Mouse (Mus musculus): Measurements from ENCODE around the gene Slc30a4. TPM values are rescaled to one million over a fixed set of nuclear protein-coding genes. Genes with fewer than 3 reads are reported as not detected.

Gene Slc30a4
- polyA plus RNA-seq (2015; fragmentation: Nextera tagmentation; extraction: Ambion mirVana), result 6.0 and 7.4 TPM in 2 replicates

DNA sequence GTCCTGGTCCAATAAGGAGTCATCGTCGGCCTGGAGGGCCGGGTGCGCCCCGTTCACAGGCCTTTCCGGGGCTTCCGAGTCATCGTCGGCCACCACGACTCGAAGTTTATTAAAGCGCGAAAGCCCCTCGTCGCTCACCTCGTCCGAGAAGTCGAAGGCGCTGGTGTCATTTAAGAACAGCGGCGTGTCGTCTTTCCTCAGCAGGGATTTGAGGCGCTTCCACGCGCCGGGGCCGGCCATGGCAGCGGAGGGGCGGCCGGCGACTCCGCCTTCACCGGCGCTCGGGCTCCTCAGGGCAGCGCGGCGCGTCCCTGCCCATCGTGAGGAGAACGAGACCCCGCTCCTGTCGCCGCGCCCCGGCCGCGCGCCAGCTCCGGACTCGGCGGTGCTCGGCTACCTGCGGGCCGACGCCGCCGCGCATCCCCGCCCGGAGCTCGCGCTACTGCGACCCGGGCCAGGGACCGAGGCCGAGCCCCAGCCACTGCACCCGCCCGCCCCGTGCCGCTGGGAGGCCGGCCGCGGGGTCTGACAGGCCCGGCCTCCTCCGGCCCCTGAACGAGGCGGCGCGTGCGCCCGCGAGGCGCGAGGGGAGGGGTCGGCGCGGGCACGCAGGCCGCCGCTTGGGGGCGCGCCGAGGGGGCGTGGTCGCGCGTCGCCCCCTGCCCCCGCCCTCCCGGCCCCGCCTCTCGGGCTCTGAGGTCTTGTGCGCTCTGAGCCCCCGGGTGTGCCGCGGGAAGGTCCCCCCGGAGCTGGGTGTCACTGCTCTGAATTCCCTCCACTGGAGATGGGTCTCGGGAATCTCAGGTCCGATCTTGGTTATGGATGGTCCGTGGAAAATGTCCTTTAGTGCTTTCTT is at the start of gene Slc30a4:
Slc30a4 (minus strand) TSS at position 483 of the 856 bp plus-strand sequence.
- Histone ChIP-seq H3K27me3 (no peaks in the 10 kb centered on the region), H3K9me3 (no peaks in the 10 kb centered on the region), H3K36me3 (no peaks in the 10 kb centered on the region), H3K4me2 (peak within 1 kb of the TSS; percentile 74), H3K4me1 (replicated peaks) (peaks cover 23% of the 10 kb centered on the region), H3K27ac (replicated peaks) (peak within 1 kb of the TSS; percentile 84), H3K4me3 (peak within 1 kb of the TSS; percentile 85), H3K9ac (peak within 1 kb of the TSS; percentile 80)
- WGBS, result under 1% methylated on average over 101 of the region's 111 CpGs
- peak; percentile 97 for ATAC-seq (ENCODE audit: low FRiP score, low read depth)

DNA sequence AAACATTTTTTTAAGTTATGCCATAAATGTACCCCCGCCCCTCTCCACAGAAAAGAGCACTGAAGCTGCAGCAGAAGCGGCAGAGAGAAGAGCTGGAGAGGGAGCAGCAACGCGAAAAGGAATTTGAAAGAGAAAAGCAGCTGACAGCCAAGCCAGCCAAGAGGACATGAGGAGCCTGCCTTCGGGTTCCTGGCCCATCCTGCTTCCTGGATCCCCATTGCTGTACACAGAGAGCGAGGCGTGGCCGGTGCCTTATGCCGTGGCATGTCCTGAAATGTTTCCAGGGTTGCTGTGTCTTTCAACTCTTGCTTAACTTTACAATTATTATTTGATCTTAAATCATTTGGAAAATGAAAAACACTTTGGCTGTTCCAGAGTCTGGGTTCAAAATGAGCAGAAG is 44.0 kb upstream of the Slc30a4 start:
- no peak for ATAC-seq (ENCODE audit: low FRiP score, low read depth)
- no peak overlapping the region for H3K4me3 ChIP-seq
- no peak overlapping the region for H3K27ac ChIP-seq (replicated peaks)
- H3K9me3 ChIP-seq, result no peaks in the 10 kb centered on the region
- H3K4me2 ChIP-seq, result no peak overlapping the region
- no peak overlapping the region for H3K9ac ChIP-seq
- WGBS, result 92% methylated on average over 9 of the region's 9 CpGs
- no peaks in the 10 kb centered on the region for H3K27me3 ChIP-seq
- no peaks in the 10 kb centered on the region for H3K4me1 ChIP-seq (replicated peaks)
- H3K36me3 ChIP-seq, result peaks cover 38% of the 10 kb centered on the region

DNA sequence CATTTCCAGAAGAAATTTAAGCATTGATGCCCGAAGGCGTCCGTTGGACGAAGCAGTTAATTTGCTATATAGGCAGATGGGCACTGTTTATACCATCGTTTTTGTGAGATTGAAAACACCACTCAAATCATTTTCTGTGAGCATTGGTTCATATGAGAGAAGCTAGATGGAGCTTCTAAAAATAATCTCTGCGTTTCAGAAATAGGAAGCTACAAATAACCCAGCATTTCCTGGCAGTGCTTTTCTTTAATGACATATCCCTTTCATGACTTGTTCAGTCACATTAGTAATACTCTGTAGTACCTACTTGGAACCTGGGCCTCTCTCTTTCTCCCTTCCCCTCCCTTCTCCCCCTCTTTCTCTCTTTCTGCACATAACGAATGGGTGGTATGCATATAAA is 36.6 kb upstream of the Slc30a4 start:
- Histone ChIP-seq H3K4me2 (peak overlapping the region; percentile 67), H3K4me1 (replicated peaks) (peaks cover 24% of the 10 kb centered on the region), H3K27ac (replicated peaks) (peak overlapping the region; percentile 97), H3K9me3 (no peaks in the 10 kb centered on the region), H3K27me3 (peaks cover 14% of the 10 kb centered on the region), H3K9ac (peak overlapping the region; percentile 95), H3K4me3 (peak overlapping the region; percentile 99), H3K36me3 (peaks cover 3% of the 10 kb centered on the region; the same call in 1 of the 2 replicates)
- no peak; the same call in 1 of the 2 replicates for ATAC-seq (ENCODE audit: low FRiP score, low read depth)
- 37% methylated on average over 7 of the region's 7 CpGs for WGBS

DNA sequence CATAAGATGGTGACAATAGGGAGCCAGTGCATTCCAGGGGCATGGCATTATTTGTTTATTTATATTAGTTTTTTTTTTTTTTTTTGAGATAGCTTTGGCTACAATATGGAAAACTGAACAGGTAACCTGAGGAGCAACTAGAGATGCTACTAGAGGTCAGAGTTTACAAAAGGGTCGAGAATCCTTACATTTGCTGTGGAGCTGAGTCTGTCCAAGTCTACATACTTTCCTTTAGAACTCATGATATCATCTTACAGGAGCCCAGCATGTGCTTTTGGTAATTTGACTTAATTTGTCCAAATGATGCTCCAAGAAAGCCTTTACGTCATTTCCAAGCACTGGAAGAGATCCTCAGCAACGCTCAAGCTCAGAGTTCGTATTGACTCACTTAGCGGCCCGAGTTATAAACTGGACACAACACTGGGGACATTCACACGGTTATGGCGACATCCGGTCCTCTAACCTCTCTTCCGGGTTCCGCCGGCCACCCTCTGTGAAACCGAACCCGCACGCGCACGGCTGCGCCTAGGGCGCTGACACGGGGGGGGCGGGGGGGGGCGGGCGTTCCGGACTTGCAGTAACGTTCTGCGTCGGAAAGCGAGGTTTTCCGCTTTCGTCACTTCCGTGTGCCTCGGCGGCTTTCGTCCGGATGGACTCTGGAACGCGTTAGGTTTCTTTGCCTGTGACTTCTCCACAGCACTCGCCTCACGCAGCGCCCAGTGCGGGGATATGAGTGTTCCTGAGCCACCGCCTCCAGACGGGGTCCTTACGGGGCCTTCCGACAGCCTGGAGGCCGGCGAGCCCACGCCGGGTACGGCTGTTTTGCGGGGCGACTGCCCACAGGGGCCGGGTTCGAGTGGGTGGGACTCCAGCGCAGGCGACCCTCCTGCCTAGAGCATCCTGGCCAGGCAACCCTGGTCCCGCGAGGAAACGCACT is 35.7 kb upstream of the Slc30a4 start, which contains the start of gene Bloc1s6:
Bloc1s6 (plus strand) TSS at position 610 of the 937 bp plus-strand sequence.
- peak within 1 kb of the TSS; percentile 95 for H3K9ac ChIP-seq

DNA sequence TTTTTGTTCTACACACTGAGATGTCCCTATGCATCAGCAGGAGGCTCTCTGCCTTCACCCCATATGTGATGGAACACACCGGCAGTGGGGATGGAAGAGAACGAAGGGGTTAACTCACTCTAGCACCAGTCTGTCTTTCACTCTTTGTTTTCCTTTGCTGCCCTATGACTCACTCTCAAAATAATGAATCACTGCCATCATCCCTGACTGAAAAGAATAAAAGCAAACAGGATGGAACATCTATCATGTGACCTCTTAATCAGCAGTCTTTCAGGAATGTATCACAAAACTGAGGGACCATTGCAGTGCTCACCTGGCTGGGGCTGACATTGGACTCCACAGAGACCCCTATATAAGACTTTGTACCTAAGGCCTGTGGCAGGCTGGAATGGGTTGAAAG is 29.0 kb upstream of the Slc30a4 start:
- no peaks in the 10 kb centered on the region for H3K4me1 ChIP-seq (replicated peaks)
- H3K36me3 ChIP-seq, result no peaks in the 10 kb centered on the region
- peaks cover 19% of the 10 kb centered on the region for H3K27me3 ChIP-seq
- no peak overlapping the region for H3K4me3 ChIP-seq
- H3K9me3 ChIP-seq, result no peaks in the 10 kb centered on the region
- no peak for ATAC-seq (ENCODE audit: low FRiP score, low read depth)
- H3K27ac ChIP-seq (replicated peaks), result no peak overlapping the region
- WGBS, result 24% methylated on average over 2 of the region's 2 CpGs
- no peak overlapping the region for H3K9ac ChIP-seq
- no peak overlapping the region for H3K4me2 ChIP-seq

More for the DNA sequence above, 35.7 kb upstream of the Slc30a4 start, which contains the start of gene Bloc1s6:
- Histone ChIP-seq H3K9me3 (no peaks in the 10 kb centered on the region), H3K4me3 (peak within 1 kb of the TSS; percentile 99), H3K4me2 (peak within 1 kb of the TSS; percentile 67), H3K4me1 (replicated peaks) (peaks cover 24% of the 10 kb centered on the region), H3K27ac (replicated peaks) (peak within 1 kb of the TSS; percentile 97), H3K27me3 (peaks cover 15% of the 10 kb centered on the region), H3K36me3 (peaks cover 2% of the 10 kb centered on the region; the same call in 1 of the 2 replicates)
- WGBS, result 1% methylated on average over 49 of the region's 59 CpGs
- peak; percentile 96 for ATAC-seq (ENCODE audit: low FRiP score, low read depth)

DNA sequence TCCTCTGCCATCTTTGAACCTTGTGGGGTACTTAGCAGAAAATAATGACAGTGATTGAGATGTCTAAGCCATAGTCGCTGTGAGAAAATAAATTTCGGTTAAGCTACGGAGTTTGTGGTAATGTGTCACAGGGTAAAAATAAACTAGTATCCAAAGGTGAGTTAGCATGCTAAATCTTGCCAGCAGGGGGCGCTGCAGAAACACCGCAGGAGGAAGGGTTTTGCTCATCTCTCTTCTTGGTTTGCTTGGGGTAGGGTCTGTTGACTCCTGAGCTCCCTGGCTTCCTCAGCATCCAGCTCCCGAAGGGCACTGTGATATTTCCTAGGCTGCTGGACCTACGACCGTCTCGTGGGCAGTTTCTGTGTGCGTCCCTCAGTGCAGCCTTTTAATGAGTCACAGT is 23.1 kb upstream of the Slc30a4 start:
- no peaks in the 10 kb centered on the region for H3K4me1 ChIP-seq (replicated peaks)
- no peak overlapping the region for H3K4me3 ChIP-seq
- 58% methylated on average over 10 of the region's 10 CpGs for WGBS
- no peaks in the 10 kb centered on the region for H3K9me3 ChIP-seq
- H3K9ac ChIP-seq, result no peak overlapping the region
- H3K27me3 ChIP-seq, result peaks cover 6% of the 10 kb centered on the region; the same call in 1 of the 2 replicates
- no peak overlapping the region for H3K27ac ChIP-seq (replicated peaks)
- no peak overlapping the region for H3K4me2 ChIP-seq
- no peaks in the 10 kb centered on the region for H3K36me3 ChIP-seq
- ATAC-seq (ENCODE audit: low FRiP score, low read depth), result no peak

DNA sequence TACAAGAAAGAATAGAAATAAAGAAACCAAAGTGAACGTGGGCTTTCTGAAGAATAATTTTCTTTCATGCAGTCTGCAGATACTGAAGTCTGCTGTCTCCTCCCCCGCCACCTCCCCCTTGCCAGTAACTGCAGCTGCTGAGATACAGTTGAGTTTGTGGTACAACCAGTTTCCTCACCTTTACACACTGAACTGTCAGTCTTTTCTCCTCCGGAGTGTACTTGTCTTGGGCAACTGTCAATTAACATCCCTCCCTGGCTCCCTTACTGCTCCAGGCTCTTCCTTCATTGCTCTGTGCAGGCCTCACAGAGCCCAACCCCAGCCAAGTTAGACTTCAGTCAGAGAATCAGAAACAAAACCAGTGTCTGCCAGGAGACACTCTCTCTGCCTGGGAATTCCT is 18.1 kb upstream of the Slc30a4 start:
- ATAC-seq (ENCODE audit: low FRiP score, low read depth), result no peak
- Histone ChIP-seq H3K4me3 (no peak overlapping the region), H3K4me2 (no peak overlapping the region), H3K4me1 (replicated peaks) (no peaks in the 10 kb centered on the region), H3K9me3 (no peaks in the 10 kb centered on the region), H3K27ac (replicated peaks) (no peak overlapping the region), H3K36me3 (no peaks in the 10 kb centered on the region), H3K9ac (no peak overlapping the region), H3K27me3 (peaks cover 3% of the 10 kb centered on the region; the same call in 1 of the 2 replicates)
- WGBS, result 82% methylated on average over 3 of the region's 3 CpGs

DNA sequence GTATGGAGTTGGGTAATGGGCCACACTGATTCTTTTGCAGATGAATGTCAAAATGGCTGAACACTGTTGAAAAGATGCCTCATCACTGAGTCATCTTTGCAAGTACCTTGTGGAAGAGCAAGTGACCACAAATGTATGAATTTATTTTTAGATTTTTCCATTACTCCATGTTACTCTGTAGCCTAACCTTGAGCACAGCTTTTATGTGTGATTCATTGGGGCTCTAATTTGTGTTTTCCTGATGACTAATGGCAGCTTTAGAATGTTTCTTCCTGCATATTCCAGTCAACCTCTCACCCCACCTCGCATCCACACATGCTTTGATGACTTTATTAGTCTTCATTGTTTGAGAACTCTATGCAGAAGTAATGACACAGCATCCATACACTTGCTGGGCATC is 16.8 kb upstream of the Slc30a4 start:
- H3K36me3 ChIP-seq, result no peaks in the 10 kb centered on the region
- no peak overlapping the region for H3K4me2 ChIP-seq
- no peaks in the 10 kb centered on the region for H3K4me1 ChIP-seq (replicated peaks)
- no peak overlapping the region for H3K9ac ChIP-seq
- no peak overlapping the region for H3K4me3 ChIP-seq
- H3K9me3 ChIP-seq, result no peaks in the 10 kb centered on the region
- ATAC-seq (ENCODE audit: low FRiP score, low read depth), result no peak
- H3K27me3 ChIP-seq, result peaks cover 3% of the 10 kb centered on the region; the same call in 1 of the 2 replicates
- WGBS, result 72% methylated on average over 1 of the region's 1 CpGs
- no peak overlapping the region for H3K27ac ChIP-seq (replicated peaks)

DNA sequence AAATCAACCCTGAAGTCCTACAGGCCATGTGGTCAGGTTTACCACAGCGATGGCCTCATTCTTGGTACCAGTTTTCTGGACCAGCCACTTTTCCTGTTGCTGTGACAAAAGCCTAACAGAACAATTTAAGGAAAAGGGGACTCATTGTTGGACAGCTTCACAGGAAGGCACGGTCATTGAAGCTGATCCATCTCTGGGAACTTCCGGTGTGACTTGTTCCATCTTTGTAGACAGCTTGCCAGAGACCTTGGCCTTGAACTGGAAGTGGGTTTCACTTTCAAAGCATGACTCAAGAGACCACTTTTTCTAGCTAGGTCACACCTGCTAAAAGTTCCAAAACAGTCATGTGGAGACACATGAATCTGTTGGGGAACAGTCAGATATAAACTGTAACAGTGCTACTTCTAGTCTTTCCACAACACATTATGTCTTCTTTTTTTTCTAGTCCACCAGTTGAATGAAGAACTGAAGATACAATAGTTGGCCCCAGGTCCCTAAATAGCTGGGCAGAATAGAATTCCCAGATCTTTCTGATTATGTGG is 13.9 kb upstream of the Slc30a4 start:
- no peak overlapping the region for H3K27ac ChIP-seq (replicated peaks)
- 90% methylated on average over 3 of the region's 3 CpGs for WGBS
- no peaks in the 10 kb centered on the region for H3K36me3 ChIP-seq
- H3K9ac ChIP-seq, result no peak overlapping the region
- no peaks in the 10 kb centered on the region for H3K27me3 ChIP-seq
- H3K4me2 ChIP-seq, result no peak overlapping the region
- ATAC-seq (ENCODE audit: low FRiP score, low read depth), result no peak
- no peaks in the 10 kb centered on the region for H3K9me3 ChIP-seq
- no peaks in the 10 kb centered on the region for H3K4me1 ChIP-seq (replicated peaks)
- no peak overlapping the region for H3K4me3 ChIP-seq

DNA sequence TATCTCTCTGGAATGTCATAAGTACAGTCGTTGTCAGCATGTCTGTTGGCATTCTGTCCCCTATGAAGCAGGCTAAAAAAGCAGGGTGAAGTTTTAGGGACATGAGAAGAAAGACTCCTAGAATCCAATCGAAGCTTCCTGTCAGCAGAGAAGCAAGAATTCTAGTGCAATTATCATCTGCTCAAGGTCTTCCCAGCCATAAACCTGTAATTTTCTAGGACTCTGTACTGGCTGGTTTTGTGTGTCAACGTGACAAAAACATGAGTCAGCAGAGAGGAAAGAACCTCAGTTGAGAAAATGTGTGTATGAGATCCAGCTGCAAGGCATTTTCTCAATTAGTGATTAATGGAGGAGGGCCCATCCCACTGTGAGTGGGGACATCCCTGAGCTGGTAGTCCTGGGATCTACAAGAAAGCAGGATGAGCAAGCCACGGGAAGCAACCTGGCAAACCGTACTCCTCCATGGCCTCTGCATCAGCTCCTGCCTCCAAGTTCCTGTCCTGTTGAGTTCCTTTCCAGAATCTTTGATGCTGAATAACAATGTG is 12.8 kb upstream of the Slc30a4 start:
- Histone ChIP-seq H3K36me3 (no peaks in the 10 kb centered on the region), H3K4me3 (no peak overlapping the region), H3K9ac (no peak overlapping the region), H3K27me3 (no peaks in the 10 kb centered on the region), H3K4me2 (no peak overlapping the region), H3K4me1 (replicated peaks) (no peaks in the 10 kb centered on the region), H3K27ac (replicated peaks) (no peak overlapping the region), H3K9me3 (no peaks in the 10 kb centered on the region)
- WGBS, result 75% methylated on average over 5 of the region's 5 CpGs
- ATAC-seq (ENCODE audit: low FRiP score, low read depth), result no peak

DNA sequence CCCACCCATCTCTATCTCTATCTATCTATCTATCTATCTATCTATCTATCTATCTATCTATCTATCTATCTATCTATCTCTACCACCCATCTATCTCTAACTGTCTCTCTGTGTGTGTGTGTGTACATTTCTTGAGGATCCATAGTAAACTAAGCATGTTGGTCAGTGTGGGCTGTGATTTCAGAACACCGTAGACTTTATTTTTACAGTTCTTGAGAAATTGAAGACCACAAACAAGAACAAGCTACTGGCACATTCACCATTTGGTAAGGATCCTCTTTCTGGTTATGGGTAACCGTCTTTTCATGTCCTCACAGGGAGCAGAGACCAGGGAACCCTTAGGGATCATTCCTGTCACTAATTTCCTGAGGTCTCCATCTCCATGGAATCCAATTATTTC is 10.4 kb upstream of the Slc30a4 start:
- H3K9me3 ChIP-seq, result no peaks in the 10 kb centered on the region
- no peak overlapping the region for H3K4me2 ChIP-seq
- no peak for ATAC-seq (ENCODE audit: low FRiP score, low read depth)
- H3K27me3 ChIP-seq, result no peaks in the 10 kb centered on the region
- H3K4me3 ChIP-seq, result no peak overlapping the region
- 85% methylated on average over 2 of the region's 2 CpGs for WGBS
- no peak overlapping the region for H3K27ac ChIP-seq (replicated peaks)
- no peaks in the 10 kb centered on the region for H3K36me3 ChIP-seq
- H3K9ac ChIP-seq, result no peak overlapping the region
- H3K4me1 ChIP-seq (replicated peaks), result no peaks in the 10 kb centered on the region
